Mouse (Mus musculus) 3T3-L1 (cell line): Measurements from ENCODE around the gene Ccdc14.
A peak's percentile ranks its signal among the peaks of the same experiment; 100 is the strongest.
"Not testable (repeated sequence)": the region's sequence is repeated elsewhere in the genome, so short reads cannot be mapped to it uniquely, and the experiment has no call there.

Source experiments
- DNase-seq: peaks from one replicate; pipeline ENCODE4 v3.0.0-alpha.2; 2015; ENCODE audit warnings: low read depth, low spot score

The Ccdc14 gene

GRCm38 (mm10) chr16:34690334-34691144 is at the start of gene Ccdc14:
Gene Ccdc14, plus strand, starts transcription at chr16:34690616.
- peak; percentile 98 for DNase-seq

DNA sequence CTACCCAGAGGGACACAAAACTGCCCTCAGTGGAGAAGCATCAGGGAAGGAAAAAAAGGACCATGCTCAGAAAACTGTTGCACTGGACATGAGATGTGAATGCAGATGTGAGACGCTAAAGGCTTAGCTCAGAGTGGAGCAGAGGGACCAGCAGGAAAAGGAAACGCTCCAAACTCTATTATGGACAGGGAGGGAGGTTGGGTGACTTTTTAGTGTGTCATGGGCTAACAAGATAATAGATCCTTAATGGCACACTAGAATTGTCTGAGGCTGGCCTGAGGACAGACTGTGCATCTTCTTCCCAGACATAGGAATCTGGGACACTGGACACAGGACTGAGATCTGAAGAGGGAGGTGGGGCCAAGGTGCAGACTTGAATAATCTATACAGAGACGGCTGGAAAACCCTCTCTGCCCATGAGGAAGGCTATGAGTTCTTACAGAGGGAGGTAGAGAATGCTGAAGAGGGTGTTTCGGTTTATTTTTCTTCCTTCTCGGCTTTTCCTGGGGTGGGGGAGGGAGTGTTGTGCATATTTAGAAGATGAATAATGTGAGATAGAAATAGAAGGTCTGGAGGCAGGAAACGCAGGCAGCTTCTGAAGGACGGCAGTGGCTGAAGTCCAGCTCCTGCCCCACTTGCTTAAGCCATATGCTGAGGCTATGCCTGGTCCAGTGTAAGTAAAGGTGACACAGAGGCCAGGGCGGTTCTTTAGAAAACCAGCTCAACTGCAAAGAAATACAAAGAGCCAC is 46.7 kb upstream of the Ccdc14 start:
- DNase-seq, result peak; percentile 75

DNA sequence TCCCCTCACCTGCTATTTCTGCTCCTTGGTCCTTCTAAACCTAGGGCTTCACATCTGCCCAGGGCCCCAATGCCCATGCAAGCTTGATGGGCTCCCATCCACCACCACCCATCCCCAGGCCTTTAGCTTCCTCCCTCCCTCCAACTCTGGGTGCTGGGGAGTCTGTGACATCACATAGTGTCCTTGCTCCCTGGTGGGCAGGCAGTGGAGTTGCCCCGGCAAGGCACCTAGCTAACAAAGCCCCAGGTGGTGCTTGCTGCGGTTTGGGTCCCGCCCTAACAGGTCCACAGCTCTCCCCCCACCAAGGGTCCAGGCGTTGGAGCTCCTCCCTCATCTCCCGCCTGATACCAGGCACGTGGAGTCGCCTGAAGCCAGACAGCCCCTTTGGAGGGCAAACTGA is 40.8 kb upstream of the Ccdc14 start, which contains the start of gene Ropn1:
Gene Ropn1, plus strand, starts transcription at position 301 of the 400 bp plus-strand sequence.
- DNase-seq, result no peak

DNA sequence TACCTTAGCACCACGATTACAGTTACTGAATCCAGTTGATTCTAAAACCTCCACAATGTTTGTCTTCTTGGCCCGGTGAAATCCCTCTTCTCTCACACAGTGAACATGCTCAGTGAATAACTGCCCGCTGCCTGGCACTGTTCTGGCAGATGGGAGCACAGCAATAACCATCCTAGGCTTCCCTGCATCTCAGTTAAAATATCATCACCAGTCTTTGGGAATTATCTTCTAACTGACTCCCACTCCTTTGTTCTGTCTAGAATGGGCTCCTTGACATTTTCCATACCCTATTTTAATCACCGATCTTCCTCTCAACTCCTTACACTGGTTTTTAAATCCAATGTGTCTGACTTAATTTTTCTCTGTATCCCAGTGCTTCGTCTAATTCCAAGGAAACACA is 37.4 kb upstream of the Ccdc14 start:
- DNase-seq, result no peak

GRCm38 (mm10) chr16:34657566-34657965 is 32.9 kb upstream of the Ccdc14 start:
- DNase-seq, result not testable (repeated sequence)

- DNase-seq, result no peak
Observed at GRCm38 (mm10) chr16:34657983-34658382, 32.4 kb upstream of the Ccdc14 start.

- no peak for DNase-seq
Observed at GRCm38 (mm10) chr16:34658388-34658787, 32.0 kb upstream of the Ccdc14 start.

GRCm38 (mm10) chr16:34664553-34664952 is 25.9 kb upstream of the Ccdc14 start:
- no peak for DNase-seq

DNA sequence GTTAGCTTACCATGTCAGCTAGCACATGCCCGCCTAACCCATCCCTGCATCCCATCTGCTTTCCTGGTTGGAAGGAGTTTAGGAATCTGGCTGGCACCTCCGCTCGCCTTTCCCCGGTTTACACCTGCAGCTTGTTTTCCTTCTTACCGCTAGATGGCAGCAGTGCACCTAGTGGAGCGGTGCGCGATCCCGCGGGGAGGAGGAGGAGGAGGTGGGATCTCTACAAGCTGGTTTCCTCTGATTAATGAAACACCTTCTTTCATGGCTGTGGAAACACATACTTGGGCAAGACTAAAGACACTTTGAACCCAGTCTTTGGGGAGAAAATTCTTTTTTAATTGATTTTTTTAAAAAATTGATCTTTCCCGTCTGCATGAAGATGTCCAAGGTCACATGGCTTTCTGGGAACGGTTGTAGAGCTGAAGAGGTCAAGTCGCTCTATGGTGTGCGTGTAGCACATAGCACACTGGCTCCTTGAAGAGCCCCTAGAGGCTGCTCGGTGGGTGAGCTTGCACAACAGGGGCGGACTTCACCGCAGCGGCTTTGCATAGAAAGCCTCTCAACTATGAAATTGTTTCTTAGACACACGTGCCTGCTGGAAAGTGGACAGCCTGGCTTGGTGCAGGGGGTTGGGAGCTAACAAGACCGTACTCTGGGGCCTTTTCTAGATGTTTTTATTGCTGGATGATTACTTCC is 23.2 kb upstream of the Ccdc14 start:
- peak; percentile 60 for DNase-seq

DNA sequence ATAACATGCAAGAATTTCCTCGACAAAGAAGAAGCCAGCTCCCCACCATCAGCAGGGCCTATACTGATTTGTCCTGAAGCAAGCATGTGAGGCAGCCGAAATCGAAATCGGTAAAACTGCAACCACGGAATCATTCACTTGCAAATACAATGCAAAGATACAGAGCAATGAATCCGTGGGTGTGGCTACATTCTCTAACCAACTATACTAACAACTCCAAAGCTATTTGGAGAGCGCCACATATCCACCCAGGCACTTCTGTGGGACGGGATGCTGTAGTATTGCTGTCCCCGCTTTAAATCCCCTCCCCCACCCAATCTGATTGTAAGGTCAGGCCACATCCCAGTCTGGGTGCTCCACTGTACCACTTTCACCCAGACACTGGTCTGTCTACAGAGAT is 22.1 kb upstream of the Ccdc14 start:
- DNase-seq, result no peak

DNA sequence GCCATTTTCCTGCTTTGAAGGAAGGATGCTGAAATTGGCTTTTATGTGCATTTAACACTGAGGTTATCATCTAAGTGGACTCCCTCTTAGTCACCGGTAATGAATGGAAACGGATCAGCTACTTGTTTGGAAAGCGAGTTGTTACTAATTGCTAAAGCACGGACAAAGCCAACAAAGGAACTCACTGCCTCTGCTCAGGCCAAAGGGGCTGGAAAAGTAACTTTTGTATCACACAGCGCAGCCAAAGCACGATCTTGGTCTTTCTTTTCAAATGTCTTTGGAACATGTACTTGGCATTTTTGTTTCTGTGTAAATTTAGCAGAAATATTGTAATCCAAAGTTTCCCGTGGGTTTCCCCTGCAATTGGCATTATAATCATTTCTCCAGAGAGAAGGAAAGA is 18.4 kb upstream of the Ccdc14 start:
- DNase-seq, result no peak

GRCm38 (mm10) chr16:34672822-34673221 is 17.6 kb upstream of the Ccdc14 start:
- DNase-seq, result peak; percentile 50

GRCm38 (mm10) chr16:34674365-34674764 is 16.1 kb upstream of the Ccdc14 start:
- DNase-seq, result no peak

DNA sequence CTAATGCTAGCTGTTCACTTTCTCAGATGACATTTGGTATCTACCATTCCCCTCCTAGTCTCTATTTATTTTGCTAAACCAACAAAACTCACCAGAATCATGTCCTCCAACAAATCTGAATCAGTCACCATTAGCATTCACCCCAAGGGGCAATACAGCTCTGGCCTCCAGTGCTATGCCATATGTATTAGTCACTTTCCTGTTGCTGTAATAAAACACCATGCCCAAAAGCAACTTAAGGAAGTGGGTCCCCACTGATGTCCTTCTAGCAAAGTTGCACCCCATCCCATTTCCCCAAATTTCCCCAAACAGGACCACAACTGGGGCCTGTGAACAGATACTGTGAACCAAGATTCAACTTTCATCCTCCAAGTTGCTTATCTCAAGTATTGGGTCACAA is 8.6 kb upstream of the Ccdc14 start:
- DNase-seq, result no peak

DNA sequence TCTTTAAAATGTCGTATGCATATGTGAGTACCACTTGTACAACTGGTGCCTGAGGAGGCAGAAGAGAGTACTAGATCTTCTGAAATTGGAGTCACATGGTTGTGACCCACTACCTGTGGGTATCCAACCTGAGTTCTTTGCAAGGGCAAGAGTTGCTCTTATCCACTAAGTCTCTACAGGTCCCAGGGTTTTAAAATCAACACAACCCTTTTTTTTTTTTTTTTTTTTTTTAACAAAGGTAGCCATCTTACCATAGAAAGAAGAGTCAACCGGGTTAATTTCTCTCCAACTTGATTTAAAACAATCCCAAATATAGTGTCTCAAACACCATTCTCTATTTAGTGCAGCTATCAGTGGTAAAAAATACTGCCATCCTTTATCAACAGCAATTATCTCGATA is 537 bp upstream of the Ccdc14 start:
- no peak for DNase-seq

- peak; percentile 66 for DNase-seq
Observed at GRCm38 (mm10) chr16:34691156-34691555, 740 bp downstream of the Ccdc14 start.

DNA sequence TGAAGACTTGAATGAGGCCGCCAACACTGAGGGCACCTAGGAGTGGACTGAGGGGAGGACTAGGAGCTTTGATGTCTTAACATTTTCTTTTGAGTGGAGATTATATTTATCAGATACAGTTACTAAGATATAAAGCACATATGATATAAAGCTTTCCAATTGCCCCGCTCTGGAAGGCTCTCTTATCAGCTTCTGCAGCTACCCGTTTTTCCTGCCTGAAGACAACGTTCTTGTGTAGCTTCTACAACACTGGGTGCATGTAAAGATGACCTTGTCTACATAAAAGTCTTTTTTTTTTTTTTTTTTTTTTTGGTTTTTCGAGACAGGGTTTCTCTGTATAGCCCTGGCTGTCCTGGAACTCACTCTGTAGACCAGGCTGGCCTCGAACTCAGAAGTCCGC is 4.1 kb downstream of the Ccdc14 start:
- no peak for DNase-seq

GRCm38 (mm10) chr16:34698721-34699120 is 8.3 kb downstream of the Ccdc14 start:
- DNase-seq, result not testable (repeated sequence)

DNA sequence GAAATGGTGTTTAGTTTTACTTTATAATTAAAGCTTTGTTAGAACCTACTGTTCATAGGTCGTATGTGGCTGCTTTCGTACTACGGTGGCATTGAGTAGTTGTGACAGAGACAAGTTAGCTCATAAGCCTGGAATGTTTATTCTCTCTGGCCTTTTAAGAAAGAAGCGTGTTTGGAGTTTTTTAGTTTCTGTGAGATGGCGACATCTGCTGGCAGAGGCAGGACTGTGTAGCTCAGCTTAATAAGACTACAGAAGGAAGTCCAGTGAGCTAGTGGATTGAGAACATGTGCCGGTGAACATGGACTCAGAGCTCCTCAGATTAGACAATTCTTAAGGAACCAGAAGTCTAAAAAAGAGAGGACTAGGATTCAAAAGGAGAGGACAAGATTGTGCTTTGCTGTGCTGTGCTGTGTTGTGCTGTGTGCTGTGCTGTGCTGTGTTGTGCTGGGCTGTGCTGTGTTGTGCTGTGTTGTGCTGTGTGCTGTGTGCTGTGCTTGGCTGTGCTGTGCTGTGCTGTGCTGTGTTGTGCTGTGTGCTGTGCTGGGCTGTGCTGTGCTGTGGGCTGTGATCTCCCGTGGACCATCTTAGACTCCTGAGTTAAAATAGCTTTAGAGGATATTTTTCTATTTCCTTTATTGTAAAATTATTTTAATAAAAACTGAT is 9.9 kb downstream of the Ccdc14 start:
- DNase-seq, result peak; percentile 96

- no peak for DNase-seq
Observed at GRCm38 (mm10) chr16:34700828-34701216, 10.4 kb downstream of the Ccdc14 start.

DNA sequence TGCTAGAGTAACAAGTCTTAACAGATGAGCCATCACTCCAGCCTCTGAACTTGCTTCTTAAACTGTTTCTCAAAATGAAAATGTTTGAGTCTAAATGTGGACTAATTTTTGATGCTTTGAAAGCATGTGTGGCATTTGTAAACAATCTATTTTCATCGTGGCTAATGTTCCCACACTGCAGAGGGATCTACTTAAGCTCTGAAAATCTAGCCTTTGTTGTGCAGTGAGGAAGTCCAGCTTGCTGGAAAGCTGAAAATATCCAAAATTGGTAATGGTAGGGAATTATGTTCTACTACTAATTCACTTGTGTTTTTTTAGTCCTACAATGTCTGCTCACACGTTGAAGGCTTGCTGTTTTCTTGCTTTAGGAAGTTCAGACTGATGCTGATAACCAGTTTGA is 15.6 kb downstream of the Ccdc14 start:
- no peak for DNase-seq

- DNase-seq, result no peak
Observed at GRCm38 (mm10) chr16:34706487-34706946, 16.1 kb downstream of the Ccdc14 start.
